Mouse (Mus musculus) cerebellum, postnatal 25 days (tissue): ENCODE results near the gene Tnfsf15.

Experiments used
- DNase-seq, 2 experiments: peaks; one replicate each; pipeline ENCODE4 v3.0.0; 2021; ENCODE audit warnings: mixed read lengths in 2 of 2

The Tnfsf15 gene

GRCm38 (mm10) chr4:63683716-63684115 is 61.2 kb downstream of the Tnfsf15 start:
- no peak for DNase-seq

GRCm38 (mm10) chr4:63683056-63683455 is 61.9 kb downstream of the Tnfsf15 start:
- DNase-seq: no peak

- DNase-seq: no peak
Observed at GRCm38 (mm10) chr4:63682441-63682840, 62.5 kb downstream of the Tnfsf15 start.

GRCm38 (mm10) chr4:63681557-63681956 is 63.4 kb downstream of the Tnfsf15 start:
- no peak for DNase-seq
